Mouse (Mus musculus): ENCODE data around the gene Drc3.
A peak's percentile ranks its signal among the peaks of the same experiment; 100 is the strongest.

Gene Drc3

DNA sequence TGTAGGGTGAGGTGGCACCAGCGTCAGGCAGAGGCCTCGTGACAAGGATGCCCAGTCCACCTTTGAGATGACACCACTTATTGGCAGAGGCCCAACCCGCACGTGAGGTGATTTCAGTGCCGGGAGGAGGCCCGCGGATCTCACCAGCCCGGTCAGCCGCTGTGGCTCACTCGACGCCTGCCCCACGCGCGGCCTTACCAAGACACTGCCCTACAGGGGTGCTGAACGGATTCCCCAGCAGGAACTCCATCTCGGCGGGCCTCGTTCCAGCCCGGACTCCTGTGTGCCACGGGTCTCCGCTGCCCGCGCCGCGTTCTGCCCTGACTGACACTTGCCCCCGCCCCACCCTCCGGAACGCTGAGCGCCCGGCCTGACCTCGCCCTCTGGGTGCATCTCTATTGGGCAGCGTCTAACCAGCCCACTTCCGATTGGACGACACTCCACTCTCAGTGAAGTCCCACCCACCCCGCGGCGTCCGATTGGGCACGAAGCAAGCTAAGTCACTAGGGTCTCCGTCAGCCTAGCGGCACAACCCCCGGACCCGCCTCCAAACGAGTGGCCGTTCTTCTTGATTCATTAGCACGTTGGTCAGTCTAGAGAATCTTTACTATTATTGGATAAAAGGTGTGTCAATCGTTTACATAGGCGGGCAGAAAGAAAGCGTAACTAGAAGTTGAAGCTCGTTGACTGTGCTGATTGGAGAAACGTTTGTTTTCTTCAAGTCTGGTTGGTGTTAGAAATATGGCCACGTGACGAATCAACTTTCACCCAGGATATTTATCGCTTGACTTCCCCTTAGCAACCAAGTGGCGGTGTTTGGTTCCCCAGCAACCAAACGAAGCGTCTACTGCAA is at the start of gene Drc3, which contains the start of gene Tom1l2:
TSS of gene Drc3 (plus strand) at position 771 of the 853 bp plus-strand sequence.
TSS of gene Tom1l2 (minus strand) at position 347 of the 853 bp plus-strand sequence.
- DNase-seq (ENCODE audit: low read depth, low spot score) = peak; percentile 100

DNA sequence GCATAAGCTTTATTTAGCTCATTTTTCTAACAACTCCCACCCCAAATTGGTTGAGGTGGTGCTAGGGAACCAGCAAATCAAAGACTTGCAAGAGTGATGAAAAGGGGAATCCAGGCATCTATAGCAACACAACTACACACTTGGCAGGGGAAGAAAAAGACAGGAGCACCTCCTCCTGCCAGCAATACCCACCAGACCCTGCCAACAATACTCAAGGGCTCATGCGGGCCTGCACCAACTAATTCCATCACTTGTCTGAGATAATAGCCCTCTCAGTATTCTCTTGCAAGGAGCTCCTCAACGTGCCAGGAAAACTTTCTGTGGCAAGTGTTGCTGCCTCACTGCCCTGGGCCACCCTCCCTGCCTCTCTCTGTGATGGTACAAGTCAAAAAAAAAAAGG is 49.6 kb upstream of the Drc3 start:
- no peak for DNase-seq (ENCODE audit: low read depth, low spot score)

DNA sequence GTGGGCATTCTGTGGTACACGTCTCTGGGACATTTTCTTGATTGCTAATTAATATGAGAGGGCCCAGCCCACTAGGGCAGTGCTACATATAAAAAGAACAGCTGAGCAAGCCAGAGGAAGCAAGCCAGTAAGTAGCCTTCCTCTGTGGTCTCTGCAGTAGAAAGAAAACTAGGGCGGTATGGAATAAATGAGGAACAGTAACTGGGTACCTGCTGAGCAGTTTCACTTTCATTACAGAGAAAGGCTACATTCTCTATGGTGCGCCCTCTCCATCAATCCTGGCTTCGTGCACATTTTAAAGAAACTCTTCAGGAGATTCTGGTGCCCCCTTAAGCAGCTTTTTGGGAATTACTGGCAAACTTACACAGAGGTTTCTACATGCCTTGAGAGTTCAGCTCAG is 47.5 kb upstream of the Drc3 start:
- no peak for DNase-seq (ENCODE audit: low read depth, low spot score)

DNA sequence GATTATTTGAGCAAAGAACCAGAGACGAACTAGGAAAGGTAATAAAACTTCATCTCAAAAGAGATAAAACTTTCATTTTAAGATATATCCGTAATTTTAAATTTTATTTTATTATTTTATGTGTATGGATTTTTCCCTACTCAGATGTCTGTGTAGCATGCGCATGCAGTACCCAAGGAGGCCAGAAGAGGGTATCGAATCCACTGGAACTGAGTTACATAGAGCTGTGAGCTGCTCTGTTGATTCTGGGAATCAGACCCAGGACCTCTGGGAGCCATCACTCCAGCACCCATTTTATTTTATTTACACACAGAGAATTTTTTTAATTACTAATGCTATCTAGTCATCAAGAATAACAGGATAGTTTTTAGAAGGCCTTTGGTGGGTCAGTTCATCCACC is 46.3 kb upstream of the Drc3 start:
- DNase-seq (ENCODE audit: low read depth, low spot score) = peak; percentile 65

DNA sequence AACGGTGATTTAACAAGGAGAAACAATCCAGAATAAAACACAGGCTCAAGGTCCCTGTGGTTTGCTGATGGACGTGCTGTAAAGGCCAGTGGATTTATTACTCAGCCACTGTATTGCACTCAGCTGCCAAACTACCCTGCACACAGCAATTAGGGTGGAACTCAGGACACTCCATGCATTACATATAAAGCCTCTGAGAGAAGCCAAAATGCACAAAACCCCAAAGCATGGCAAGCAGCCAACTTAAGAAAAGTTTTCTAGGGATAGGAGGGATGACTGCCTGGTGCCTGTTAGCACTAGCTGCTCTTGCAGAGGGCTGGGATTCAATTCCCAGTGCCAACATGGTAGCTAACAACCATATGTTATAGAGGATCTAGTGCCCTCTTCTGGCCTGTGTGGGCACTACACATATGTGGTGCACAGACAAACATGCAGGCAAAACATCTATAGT is 45.7 kb upstream of the Drc3 start:
- DNase-seq (ENCODE audit: low read depth, low spot score) = peak; percentile 74

GRCm38 (mm10) chr11:60308061-60308460 is 45.1 kb upstream of the Drc3 start:
- DNase-seq (ENCODE audit: low read depth, low spot score) = no peak

DNA sequence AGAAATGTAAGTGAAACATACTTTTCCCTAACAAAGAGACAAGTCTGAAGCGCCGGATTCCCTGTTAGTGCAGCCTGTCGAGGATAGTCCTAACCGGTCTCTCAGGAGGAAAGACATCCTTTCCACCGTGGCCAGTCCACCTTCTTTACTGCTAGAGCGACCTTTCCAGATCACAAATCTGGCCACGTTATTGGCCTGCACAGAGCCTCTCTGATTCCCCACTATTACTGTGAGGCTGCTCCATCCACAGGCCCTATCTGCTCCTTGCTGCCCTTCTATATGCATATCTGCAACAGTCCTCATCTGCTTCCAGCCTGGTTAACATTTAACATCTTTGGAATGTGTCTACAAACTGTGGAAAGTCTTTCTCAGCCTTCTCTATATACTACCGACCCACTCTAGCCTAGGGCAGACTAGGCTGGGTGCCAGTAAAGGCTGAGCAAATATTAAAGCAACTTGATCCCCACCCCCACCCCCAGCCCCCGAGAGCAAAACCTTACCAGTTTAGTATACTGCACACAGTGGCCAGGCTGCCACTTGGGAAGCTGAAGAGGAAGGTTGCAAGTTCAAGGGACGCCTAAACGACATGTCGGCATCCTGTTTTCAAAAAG is 44.5 kb upstream of the Drc3 start:
- DNase-seq (ENCODE audit: low read depth, low spot score) = no peak

DNA sequence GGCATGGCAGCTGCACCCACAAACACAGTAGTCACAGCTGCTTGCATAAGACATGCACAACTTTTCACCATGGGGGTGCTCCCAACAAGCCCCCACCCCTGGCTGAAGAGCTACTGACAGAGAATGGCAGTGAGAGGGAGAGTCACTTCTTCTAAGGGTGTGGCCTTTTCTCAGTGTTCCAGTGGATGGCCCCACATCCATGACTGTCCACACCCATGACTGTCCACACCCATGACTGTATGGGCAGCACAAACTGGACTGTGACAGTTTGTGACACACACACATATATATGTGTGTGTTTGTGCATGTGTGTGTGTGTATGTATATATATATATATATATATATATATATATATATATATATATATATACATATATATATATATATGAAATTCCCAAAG is 43.3 kb upstream of the Drc3 start:
- DNase-seq (ENCODE audit: low read depth, low spot score) = no peak

DNA sequence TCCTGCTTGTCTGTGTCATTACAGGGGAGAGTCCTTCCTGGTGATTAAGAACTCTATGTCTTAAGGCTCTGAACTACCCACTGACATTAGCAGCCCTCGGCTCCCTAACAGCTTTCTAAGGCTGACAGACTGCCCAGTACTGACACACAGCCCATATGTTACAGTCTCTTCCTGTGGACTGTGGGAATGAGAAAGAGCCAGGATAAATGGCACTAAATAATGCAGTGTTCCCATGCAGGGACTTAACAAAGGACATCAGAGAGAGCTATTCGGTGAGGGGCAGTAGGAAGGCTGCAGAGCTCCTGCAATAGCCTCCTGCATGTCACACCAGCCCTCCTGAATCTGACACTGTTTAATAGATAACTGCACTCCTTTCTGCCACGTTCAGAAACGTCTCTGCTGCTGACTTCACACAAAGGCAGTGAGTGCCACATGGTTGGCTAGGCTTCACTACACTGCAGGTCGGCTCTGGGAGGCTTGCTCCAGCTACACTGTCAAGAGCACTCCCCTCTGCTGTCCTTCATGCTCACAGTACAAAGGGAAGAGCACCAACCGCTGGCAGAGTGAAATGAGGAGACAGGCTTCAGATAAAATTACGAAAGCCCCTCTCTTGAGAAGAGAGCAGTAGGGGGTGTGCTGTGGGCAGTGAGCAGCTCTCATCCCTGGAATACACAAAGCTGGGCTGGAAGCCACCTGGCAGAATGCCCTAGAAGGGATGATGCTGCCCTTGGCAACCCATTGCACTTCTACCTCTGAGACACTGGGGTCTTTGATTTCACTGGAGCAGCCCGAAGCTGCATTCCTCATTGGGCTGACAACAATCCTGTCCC is 41.9 kb upstream of the Drc3 start:
- no peak for DNase-seq (ENCODE audit: low read depth, low spot score)

GRCm38 (mm10) chr11:60316250-60316649 is 36.9 kb upstream of the Drc3 start:
- DNase-seq (ENCODE audit: low read depth, low spot score) = no peak

GRCm38 (mm10) chr11:60316883-60317282 is 36.2 kb upstream of the Drc3 start:
- no peak for DNase-seq (ENCODE audit: low read depth, low spot score)

DNA sequence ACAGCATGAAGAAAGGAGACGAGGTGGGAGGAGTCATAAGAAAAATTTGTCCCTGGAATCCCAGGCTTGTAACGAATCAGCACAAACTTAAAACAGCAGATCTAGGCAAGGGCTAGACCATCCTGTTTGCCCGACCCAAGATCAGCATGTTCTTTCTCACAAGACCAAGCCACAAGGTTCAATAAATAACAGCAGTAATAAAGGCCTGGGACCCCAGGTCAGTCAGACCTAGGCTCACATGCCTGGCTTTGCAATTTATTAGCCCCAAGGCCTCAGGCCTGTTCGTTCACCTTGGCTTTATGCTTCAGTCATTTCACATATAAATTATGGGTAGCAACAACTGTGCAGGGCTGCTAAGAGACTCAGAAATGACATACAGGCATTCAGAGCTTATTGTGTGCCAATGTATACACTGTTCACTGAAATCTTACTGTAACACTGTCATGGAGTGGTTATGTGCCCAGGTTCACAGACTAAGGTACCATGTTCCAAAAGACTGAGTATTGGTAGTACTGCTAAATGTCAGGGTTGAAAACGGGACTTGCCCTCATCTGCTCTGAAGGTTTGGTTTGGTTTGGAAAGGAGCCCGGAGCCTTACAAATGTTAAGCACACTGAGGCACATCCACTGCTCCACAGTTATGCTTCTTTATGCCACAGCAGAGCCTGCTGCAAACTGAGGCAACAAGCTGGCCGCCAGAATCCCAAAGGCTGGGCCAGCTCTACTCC is 35.6 kb upstream of the Drc3 start:
- no peak for DNase-seq (ENCODE audit: low read depth, low spot score)

DNA sequence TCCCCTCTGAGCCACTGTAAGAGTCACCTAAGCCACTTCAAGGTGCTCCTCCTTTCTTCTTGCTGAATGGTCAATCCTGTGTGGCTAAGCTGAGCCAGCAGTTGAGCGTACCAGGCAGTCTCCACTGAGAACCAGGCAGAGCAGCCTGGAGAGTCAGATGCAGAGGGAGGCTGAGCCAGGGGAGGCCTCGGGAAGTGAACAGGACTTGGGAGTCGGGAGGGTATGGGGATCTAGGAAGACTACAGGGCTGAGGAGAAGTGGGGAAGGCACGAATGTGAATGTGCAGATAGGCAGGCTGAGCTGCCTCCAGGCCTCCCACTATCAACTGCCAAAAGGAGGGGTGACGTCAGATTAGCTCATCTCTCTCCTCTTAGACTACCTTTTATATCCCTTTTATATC is 34.4 kb upstream of the Drc3 start:
- DNase-seq (ENCODE audit: low read depth, low spot score) = no peak

DNA sequence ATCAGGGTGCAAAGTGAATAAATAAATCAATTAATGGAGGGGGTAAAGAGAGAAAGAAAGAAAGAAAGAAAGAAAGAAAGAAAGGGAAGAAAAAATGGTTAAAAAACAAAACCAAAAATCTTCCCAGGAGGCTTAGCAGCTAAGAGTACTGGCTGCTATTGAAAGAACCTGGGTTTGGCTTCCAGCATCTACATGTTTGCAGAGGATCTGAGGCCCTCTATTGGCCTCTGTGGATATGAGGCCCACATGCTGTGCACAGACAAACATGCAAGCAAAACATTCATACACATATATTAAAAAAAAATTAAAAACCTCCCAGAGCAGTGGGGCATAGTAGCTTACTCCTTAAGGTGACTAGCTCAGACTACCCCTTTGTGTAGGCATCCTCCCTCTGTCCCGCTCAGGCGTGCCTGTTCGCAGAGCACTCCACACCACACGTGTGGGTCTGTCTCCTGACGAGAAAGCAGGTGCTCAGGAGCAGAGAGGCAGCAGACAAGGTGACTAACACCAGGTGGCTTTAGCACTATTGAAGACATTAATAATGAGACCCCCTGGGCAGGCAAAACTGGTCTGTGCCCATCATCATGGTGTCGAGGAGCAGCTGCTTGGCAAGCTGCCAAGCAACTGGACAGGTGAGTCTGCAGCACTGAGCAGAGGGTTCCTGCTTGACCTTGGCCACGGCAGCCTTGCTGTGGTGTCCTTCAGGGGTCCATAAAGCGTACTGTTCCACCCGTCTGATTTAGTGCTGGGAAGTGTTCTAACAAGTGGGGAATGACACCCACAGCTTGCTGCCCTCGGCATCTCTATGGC is 33.7 kb upstream of the Drc3 start:
- DNase-seq (ENCODE audit: low read depth, low spot score) = no peak

GRCm38 (mm10) chr11:60320426-60321037 is 32.6 kb upstream of the Drc3 start:
- DNase-seq (ENCODE audit: low read depth, low spot score) = no peak

GRCm38 (mm10) chr11:60321438-60321837 is 31.7 kb upstream of the Drc3 start:
- no peak for DNase-seq (ENCODE audit: low read depth, low spot score)

GRCm38 (mm10) chr11:60323731-60324130 is 29.4 kb upstream of the Drc3 start:
- no peak for DNase-seq (ENCODE audit: low read depth, low spot score)

- no peak for DNase-seq (ENCODE audit: low read depth, low spot score)
These were observed 22.6 kb upstream of the Drc3 start for GRCm38 (mm10) chr11:60330551-60330950.

- DNase-seq (ENCODE audit: low read depth, low spot score) = no peak
These were observed 19.7 kb upstream of the Drc3 start for GRCm38 (mm10) chr11:60333461-60333860.

DNA sequence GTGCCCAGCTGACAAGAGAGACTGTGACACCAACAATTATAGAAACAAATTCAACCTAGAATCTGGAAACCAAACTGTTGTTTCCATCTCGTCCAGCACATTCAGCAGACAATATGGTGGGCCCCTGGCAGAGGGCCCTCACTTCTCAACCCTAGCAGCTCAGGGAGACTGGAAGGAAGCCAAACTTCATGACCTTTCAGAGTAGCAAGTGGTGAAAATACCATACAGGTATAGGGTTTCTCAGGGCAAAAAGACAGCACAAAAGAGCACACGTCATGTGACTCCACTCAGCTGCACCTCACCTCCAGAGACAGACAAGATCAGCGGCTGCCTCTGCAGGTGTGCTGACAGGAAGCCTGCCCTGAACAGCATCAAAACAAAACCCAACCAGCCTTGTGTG is 19.0 kb upstream of the Drc3 start:
- DNase-seq (ENCODE audit: low read depth, low spot score) = peak; percentile 20
